Mouse (Mus musculus) myocyte (in vitro differentiated cells): ENCODE results near the gene Pkd2l1. TPM values are rescaled to one million over a fixed set of nuclear protein-coding genes. Genes with fewer than 3 reads are reported as not detected.

Experiments used
- H3K27me3 ChIP-seq: one replicate; pipeline ENCODE4 v1.6.1; 2011; ENCODE audit not compliant: control insufficient read depth, insufficient read depth, insufficient read length
- H3K36me3 ChIP-seq: one replicate; pipeline ENCODE4 v1.6.1; 2011; ENCODE audit not compliant: control insufficient read depth, insufficient read depth
- H3K4me2 ChIP-seq: one replicate; pipeline ENCODE4 v1.6.1; 2011; ENCODE audit warnings: low read depth, control low read depth
- H3K4me3 ChIP-seq: one replicate; pipeline ENCODE4 v1.5.1; 2011; ENCODE audit warnings: mild to moderate bottlenecking, control low read depth, moderate library complexity
- H3K79me2 ChIP-seq: one replicate; pipeline ENCODE4 v1.6.1; 2011; ENCODE audit not compliant: control insufficient read depth, insufficient read depth
- H3ac ChIP-seq: one replicate; pipeline ENCODE4 v1.6.1; 2011; ENCODE audit not compliant: control insufficient read depth, insufficient read length
- CEBPB ChIP-seq: IDR thresholded peaks from 2 replicates; pipeline ENCODE4 v1.6.1; 2011; ENCODE audit warnings: mild to moderate bottlenecking, moderate library complexity; ENCODE audit not compliant: poor library complexity, insufficient read depth, severe bottlenecking
- E2F4 ChIP-seq: IDR thresholded peaks from one replicate; pipeline ENCODE4 v1.6.1; 2011; ENCODE audit warnings: mild to moderate bottlenecking, control low read depth, moderate library complexity; ENCODE audit not compliant: insufficient read depth
- MAX ChIP-seq: IDR thresholded peaks from one replicate; pipeline ENCODE4 v1.6.1; 2011; ENCODE audit warnings: low read depth, mild to moderate bottlenecking, control low read depth
- MYOD1 ChIP-seq, 3 experiments: IDR thresholded peaks; one replicate each; pipeline ENCODE4 v1.6.1; 2011; ENCODE audit warnings: control low read depth in 2 of 3, low read depth in 2 of 3, mild to moderate bottlenecking in 2 of 3, moderate library complexity in 1 of 3; ENCODE audit not compliant: insufficient read length in 2 of 3, control insufficient read depth in 1 of 3
- MYOG ChIP-seq, 3 experiments: IDR thresholded peaks; one replicate each; pipeline ENCODE4 v1.6.1; 2011; ENCODE audit warnings: control low read depth in 2 of 3, low read depth in 2 of 3, mild to moderate bottlenecking in 2 of 3; ENCODE audit not compliant: insufficient read length in 2 of 3, control insufficient read depth in 1 of 3, insufficient read depth in 1 of 3
- POLR2A ChIP-seq: IDR thresholded peaks from one replicate; pipeline ENCODE4 v1.6.1; 2011; ENCODE audit warnings: low read depth, mild to moderate bottlenecking, control low read depth, moderate library complexity; ENCODE audit not compliant: insufficient read length
- POLR2AphosphoS2 ChIP-seq: IDR thresholded peaks from one replicate; pipeline ENCODE4 v1.6.1; 2011; ENCODE audit warnings: low read depth, control low read depth; ENCODE audit not compliant: insufficient read length
- REST ChIP-seq: IDR thresholded peaks from one replicate; pipeline ENCODE4 v1.6.1; 2011; ENCODE audit warnings: mild to moderate bottlenecking, control low read depth, moderate library complexity; ENCODE audit not compliant: insufficient read depth, insufficient read length
- SRF ChIP-seq: IDR thresholded peaks from one replicate; pipeline ENCODE4 v1.6.1; 2011; ENCODE audit warnings: low read depth; ENCODE audit not compliant: control insufficient read depth, insufficient read length
- TCF12 ChIP-seq: IDR thresholded peaks from one replicate; pipeline ENCODE4 v1.6.1; 2011; ENCODE audit warnings: mild to moderate bottlenecking, control low read depth; ENCODE audit not compliant: poor library complexity, insufficient read depth, severe bottlenecking
- TCF3 ChIP-seq: IDR thresholded peaks from one replicate; pipeline ENCODE4 v1.6.1; 2011; ENCODE audit warnings: low read depth, control low read depth; ENCODE audit not compliant: insufficient read length
- USF1 ChIP-seq: IDR thresholded peaks from one replicate; pipeline ENCODE4 v1.6.1; 2011; ENCODE audit warnings: low read depth, mild to moderate bottlenecking, control low read depth, moderate library complexity
- polyA plus RNA-seq: library from polyadenylated mRNA; unstranded; fragments of >200 nt; fragmentation: generic; extraction: Trizol; gene quantifications from one replicate; pipeline ENCODE4 v1.2.1, GENCODE M21; 2012; ENCODE audit warnings: missing spikeins

Pkd2l1 gene
- polyA plus RNA-seq, 1 experiment: not detected

DNA sequence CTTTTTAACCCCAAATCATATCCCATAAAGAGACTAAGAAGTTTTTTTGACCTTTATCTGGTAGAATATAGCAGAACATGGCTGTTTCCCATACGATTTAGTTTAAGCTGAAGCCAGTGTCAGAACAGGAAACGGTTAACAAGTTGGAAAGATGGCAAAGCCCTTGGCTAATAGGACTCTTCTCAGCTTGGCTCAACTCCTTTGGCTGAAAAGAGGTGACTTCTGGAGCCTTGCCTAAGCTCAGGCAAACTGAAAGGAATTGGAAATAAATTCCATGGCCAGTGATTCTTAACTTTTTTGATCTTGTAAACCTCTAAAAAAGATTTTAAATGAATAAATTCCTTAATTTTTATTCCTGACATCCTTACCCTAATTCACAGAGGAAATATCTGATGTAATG is 37.5 kb upstream of the Pkd2l1 start:
- H3K36me3 ChIP-seq: no peaks in the 10 kb centered on the region
- no peaks in the 10 kb centered on the region for H3K79me2 ChIP-seq
- H3ac ChIP-seq: no peak overlapping the region
- no peak overlapping the region for H3K4me2 ChIP-seq
- no peak overlapping the region for H3K4me3 ChIP-seq
- H3K27me3 ChIP-seq: no peaks in the 10 kb centered on the region
- no peak for TF ChIP-seq TCF12
- TF ChIP-seq USF1: no peak

DNA sequence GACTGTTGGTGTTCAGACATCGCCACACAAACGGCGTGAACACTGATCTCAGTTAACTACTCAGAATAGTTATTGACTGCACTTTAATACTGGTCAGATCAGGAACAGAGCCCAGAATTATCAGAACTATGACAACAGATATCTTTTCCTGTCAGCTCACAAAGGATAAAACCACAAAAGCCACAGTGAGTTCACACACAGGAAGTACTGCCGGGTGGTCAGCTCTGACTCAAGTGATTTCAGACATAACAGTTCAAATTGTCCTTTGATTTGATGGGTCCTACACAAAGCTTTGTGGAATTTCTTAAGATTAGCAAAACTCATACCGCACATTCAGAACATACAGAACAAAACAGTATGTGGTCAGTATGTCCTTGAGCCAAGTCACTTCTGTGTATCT is 33.5 kb upstream of the Pkd2l1 start:
- Histone ChIP-seq H3K36me3 (no peaks in the 10 kb centered on the region), H3K79me2 (no peaks in the 10 kb centered on the region), H3ac (no peak overlapping the region), H3K4me3 (no peak overlapping the region), H3K27me3 (no peaks in the 10 kb centered on the region), H3K4me2 (no peak overlapping the region)
- TF ChIP-seq USF1 (no peak), POLR2A (no peak), E2F4 (no peak), MYOD1 (IDR thresholded peaks at IDR 0.05; ENCODE audit: control insufficient read depth in 1 of 3, insufficient read length in 2 of 3, low read depth in 2 of 3) (no peak), REST (no peak), MYOG (IDR thresholded peaks at IDR 0.05; ENCODE audit: control insufficient read depth in 1 of 3, insufficient read depth in 1 of 3, insufficient read length in 2 of 3, low read depth in 2 of 3) (no peak), MAX (no peak)

DNA sequence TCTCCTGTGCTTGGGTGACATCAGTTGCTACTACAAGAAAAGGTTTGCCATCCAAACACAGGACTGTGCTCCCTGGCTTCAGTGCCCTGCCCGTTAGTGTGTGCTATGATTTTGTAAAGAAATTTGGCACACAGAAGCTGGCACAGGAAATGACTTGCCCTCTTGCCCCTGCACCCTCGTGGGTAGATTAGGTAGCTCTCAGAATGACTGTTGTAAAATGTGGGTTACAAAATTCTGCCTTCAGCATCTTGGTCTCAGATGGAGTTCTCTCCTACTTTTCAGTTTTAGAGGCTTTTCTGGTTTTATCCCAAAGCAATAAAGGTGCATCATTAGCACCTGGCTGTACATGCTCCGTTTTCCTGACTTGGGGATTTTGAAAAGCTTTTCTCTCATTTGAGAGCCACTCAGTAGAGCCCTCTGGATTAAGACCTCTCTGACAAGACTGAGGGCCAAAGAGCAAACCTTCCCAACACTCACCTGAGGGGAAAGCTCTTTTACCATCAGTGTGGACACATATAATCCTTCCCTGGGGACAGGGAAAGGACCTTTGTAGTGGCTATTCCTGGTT is 25.8 kb upstream of the Pkd2l1 start:
- Histone ChIP-seq H3K4me2 (no peak overlapping the region), H3K4me3 (no peak overlapping the region), H3K36me3 (no peaks in the 10 kb centered on the region), H3K79me2 (no peaks in the 10 kb centered on the region), H3K27me3 (no peaks in the 10 kb centered on the region), H3ac (no peak overlapping the region)
- no peak for TF ChIP-seq E2F4
- no peak for TF ChIP-seq MYOG (IDR thresholded peaks at IDR 0.05; ENCODE audit: control insufficient read depth in 1 of 3, insufficient read depth in 1 of 3, insufficient read length in 2 of 3, low read depth in 2 of 3)

DNA sequence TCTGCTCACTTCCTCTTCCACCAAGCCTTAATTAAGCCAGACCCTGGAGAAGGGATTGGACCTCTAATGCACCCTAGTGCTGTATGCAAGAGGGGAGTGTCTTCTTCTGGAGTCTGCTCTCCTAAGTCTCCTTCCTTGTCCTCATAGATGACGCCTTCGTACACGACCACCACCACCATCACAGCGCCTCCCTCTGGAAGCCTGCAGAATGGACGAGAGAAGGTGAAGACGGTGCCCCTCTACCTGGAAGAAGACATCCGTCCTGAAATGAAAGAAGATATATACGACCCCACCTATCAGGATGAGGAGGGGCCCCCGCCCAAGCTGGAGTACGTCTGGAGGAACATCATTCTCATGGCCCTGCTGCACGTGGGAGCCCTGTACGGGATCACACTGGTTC is 23.0 kb upstream of the Pkd2l1 start:
- no peak for TF ChIP-seq REST
- TF ChIP-seq MAX: no peak
- TF ChIP-seq TCF12: no peak
- no peak for TF ChIP-seq CEBPB
- no peak for TF ChIP-seq POLR2AphosphoS2
- TF ChIP-seq TCF3: no peak
- TF ChIP-seq MYOG (IDR thresholded peaks at IDR 0.05; ENCODE audit: control insufficient read depth in 1 of 3, insufficient read depth in 1 of 3, insufficient read length in 2 of 3, low read depth in 2 of 3): no peak
- TF ChIP-seq USF1: no peak
- TF ChIP-seq SRF: no peak
- TF ChIP-seq E2F4: no peak
- no peak for TF ChIP-seq MYOD1 (IDR thresholded peaks at IDR 0.05; ENCODE audit: control insufficient read depth in 1 of 3, insufficient read length in 2 of 3, low read depth in 2 of 3)
- TF ChIP-seq POLR2A: no peak
- H3K79me2 ChIP-seq: no peaks in the 10 kb centered on the region
- no peaks in the 10 kb centered on the region for H3K27me3 ChIP-seq

DNA sequence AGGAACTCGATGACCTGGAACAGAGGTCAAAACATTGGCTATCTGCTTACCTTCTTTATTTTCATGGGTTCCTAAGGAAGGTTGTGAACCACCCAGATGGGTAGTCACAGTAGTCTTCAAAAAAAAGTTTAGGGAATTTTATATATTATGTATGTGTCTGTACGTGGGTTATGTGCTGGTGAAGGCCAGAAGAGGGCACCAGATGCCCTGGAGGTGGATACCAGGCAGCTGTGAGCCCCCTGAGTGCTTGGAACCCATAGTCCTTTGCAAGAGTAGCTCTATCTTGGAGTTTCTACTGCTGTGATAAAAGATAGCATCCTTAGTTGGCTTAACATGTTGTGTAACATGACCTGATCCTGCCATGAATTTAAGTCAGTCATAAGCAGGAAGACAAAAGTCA is 14.8 kb upstream of the Pkd2l1 start:
- TF ChIP-seq SRF: no peak
- no peak for TF ChIP-seq TCF12
- H3K4me3 ChIP-seq: no peak overlapping the region
- H3K79me2 ChIP-seq: no peaks in the 10 kb centered on the region
- no peak overlapping the region for H3ac ChIP-seq
- H3K36me3 ChIP-seq: no peaks in the 10 kb centered on the region
- no peak overlapping the region for H3K4me2 ChIP-seq
- no peaks in the 10 kb centered on the region for H3K27me3 ChIP-seq

More for the DNA sequence above, 23.0 kb upstream of the Pkd2l1 start:
- Histone ChIP-seq H3K4me3 (no peak overlapping the region), H3K36me3 (no peaks in the 10 kb centered on the region), H3K4me2 (no peak overlapping the region), H3ac (no peak overlapping the region)

DNA sequence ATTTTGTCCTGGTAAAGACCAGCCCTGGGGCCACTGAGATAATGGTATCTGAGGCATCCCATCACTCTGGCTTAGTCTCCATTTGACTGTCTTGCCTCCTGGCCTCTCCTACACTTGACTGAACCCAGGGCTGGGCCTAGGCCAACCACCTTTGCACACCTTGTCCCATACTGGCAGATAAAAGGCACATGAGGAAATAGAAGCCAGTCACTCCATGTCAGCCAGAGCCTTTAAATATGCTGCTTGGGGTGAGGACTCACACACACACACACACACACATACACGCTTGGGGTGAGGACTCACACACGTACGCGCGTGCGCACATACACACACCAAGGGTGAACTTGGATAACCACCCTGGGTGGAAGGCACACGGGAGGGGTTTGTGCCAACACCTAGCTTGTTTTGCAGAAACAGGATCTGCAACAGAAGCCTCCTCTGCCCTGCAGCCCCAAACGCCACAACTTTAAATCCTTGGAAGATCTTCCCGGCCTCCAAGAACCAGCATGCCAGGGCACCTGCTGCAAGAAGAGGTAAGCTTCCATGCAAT is 10.8 kb upstream of the Pkd2l1 start, which contains the start of gene Scd3:
TSS of gene Scd3 (plus strand) at position 255 of the 550 bp plus-strand sequence.
- H3K27me3 ChIP-seq: no peaks in the 10 kb centered on the region
- H3K4me3 ChIP-seq: no peak within 1 kb of the TSS
- H3K79me2 ChIP-seq: no peaks in the 10 kb centered on the region
- TF ChIP-seq SRF (no peak), TCF12 (no peak), MYOD1 (IDR thresholded peaks at IDR 0.05; ENCODE audit: control insufficient read depth in 1 of 3, insufficient read length in 2 of 3, low read depth in 2 of 3) (no peak), MAX (no peak), MYOG (IDR thresholded peaks at IDR 0.05; ENCODE audit: control insufficient read depth in 1 of 3, insufficient read depth in 1 of 3, insufficient read length in 2 of 3, low read depth in 2 of 3) (no peak)
- no peaks in the 10 kb centered on the region for H3K36me3 ChIP-seq
- H3K4me2 ChIP-seq: no peak within 1 kb of the TSS
- H3ac ChIP-seq: no peak within 1 kb of the TSS
